10 mouse cellular contexts compared by ENCODE assay signal in the genomic region with DNA sequence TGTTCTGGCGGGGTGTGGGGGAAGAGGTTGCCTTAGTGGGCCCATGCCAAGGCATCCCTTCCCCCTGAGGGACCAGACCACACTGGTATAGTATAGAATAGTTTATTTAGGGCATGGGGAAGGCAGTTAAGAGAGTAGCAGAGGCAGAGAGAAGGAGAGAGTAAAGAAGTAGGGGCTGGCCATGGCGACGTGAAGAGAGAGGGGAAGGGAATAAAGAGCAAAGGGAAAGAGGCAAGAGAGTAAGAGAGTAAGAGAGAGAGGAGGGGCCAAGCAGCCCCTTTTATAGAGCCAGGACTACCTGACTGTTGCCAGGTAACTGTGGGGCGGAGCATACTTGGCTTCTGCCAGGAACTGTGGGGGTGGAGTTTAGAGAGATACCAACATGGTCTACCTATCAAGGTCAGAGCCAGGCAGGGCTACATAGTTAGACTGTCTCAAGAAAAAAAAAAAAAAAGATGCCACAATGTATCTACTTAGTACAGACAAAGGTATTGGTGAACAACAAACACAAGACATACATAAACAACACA. TPM values are rescaled to one million over a fixed set of nuclear protein-coding genes. Genes with fewer than 3 reads are reported as not detected.
DNase-seq lines count a peak whose midpoint lies in the region; ATAC-seq and TF ChIP-seq lines count a peak whose summit lies in the region.
"Had no signal": no experiment of that assay in that cellular context is flagged by ENCODE, and none has a peak within 500 bp of the region (broad histone marks: within the 10 kb centered on the region; RNA-seq: fewer than 3 reads in every experiment).

No protein-coding gene starts in this region.

- intact Hi-C loops in heart, postnatal 10 days (cut with DNase I), result no loop called here

- no peaks in the 10 kb centered on the region; the same call in 1 of the 2 replicates for H3K4me1 ChIP-seq in kidney, adult 2 months (ENCODE audit: control insufficient read depth, insufficient read depth, low read length)
- peaks cover 17% of the 10 kb centered on the region for H3K4me1 ChIP-seq in liver, embryonic 15.5 days (replicated peaks)
- peaks cover 3% of the 10 kb centered on the region for H3K4me1 ChIP-seq in thymus, adult 2 months (replicated peaks; ENCODE audit: control insufficient read depth, insufficient read depth, low read length)

- H3K9ac ChIP-seq in liver, embryonic 15.5 days, result no peak overlapping the region

- peak; percentile 83 for DNase-seq in heart, adult 11 months
- DNase-seq in heart, postnatal 10 days, result no peak
- DNase-seq in R1 (ENCODE audit: low read depth, low spot score), result peak; percentile 94
- peak; percentile 39 for DNase-seq in kidney, adult 2 months
- no peak for DNase-seq in thymus, adult 2 months
- no peak for DNase-seq in layer of hippocampus, adult 9-10 months (ENCODE audit: low spot score)
- DNase-seq: adrenal gland, adult 8-10 months had no signal

- 81% methylated on average over 4 of the region's 4 CpGs for WGBS in kidney, adult 2 months
- WGBS in liver, embryonic 15.5 days (ENCODE audit: insufficient replicate concordance), result 72% methylated on average over 4 of the region's 4 CpGs
- 89% methylated on average over 4 of the region's 4 CpGs for WGBS in thymus, adult 2 months

- ATAC-seq in liver, embryonic 15.5 days (ENCODE audit: insufficient read depth), result no peak
- no peak for ATAC-seq in megakaryocyte-erythroid progenitor cell, adult 5-6 weeks (replicated peaks; ENCODE audit: low FRiP score, low TSS enrichment, poor library complexity, severe bottlenecking)

- TF ChIP-seq CTCF in kidney, adult 2 months (conservative IDR thresholded peaks at IDR 0.05; ENCODE audit: insufficient read depth, insufficient read length, low read depth, low read length), result no peak
- no peak for TF ChIP-seq CTCF in thymus, adult 2 months (IDR thresholded peaks at IDR 0.05; ENCODE audit: borderline replicate concordance, control insufficient read depth, extremely low read depth, insufficient read depth, low read length, poor library complexity)

- H3K4me3 ChIP-seq in kidney, adult 2 months (ENCODE audit: insufficient read depth, low read depth, low read length), result no peak overlapping the region
- peak overlapping the region; percentile 78; the same call in 1 of the 2 replicates for H3K4me3 ChIP-seq in liver, embryonic 15.5 days (replicated peaks)
- H3K4me3 ChIP-seq in thymus, adult 2 months (ENCODE audit: control insufficient read depth, insufficient read depth, low read length), result no peak overlapping the region

- no peaks in the 10 kb centered on the region for H3K27me3 ChIP-seq in kidney, adult 2 months (replicated peaks; ENCODE audit: control insufficient read depth, insufficient read depth, low read length)
- H3K27me3 ChIP-seq in liver, embryonic 15.5 days, result peaks cover 15% of the 10 kb centered on the region
- no peaks in the 10 kb centered on the region for H3K27me3 ChIP-seq in thymus, adult 2 months (ENCODE audit: control insufficient read depth, insufficient read depth, low read length)
- H3K27me3 ChIP-seq: neural tube, embryonic 12.5 days had no signal

- no peaks in the 10 kb centered on the region; the same call in 1 of the 2 replicates for H3K36me3 ChIP-seq in kidney, adult 2 months (ENCODE audit: control insufficient read depth, insufficient read depth, low read length)
- peaks cover 27% of the 10 kb centered on the region for H3K36me3 ChIP-seq in liver, embryonic 15.5 days (replicated peaks)
- peaks cover 22% of the 10 kb centered on the region for H3K36me3 ChIP-seq in thymus, adult 2 months (ENCODE audit: control insufficient read depth, insufficient read depth, low read length)

- no peaks in the 10 kb centered on the region for H3K9me3 ChIP-seq in liver, embryonic 15.5 days (replicated peaks)
- H3K9me3 ChIP-seq: neural tube, embryonic 12.5 days had no signal

- no peak for TF ChIP-seq POLR2A in kidney, adult 2 months (IDR thresholded peaks at IDR 0.05; ENCODE audit: low read depth, low read length)
- TF ChIP-seq POLR2A in thymus, adult 2 months (IDR thresholded peaks at IDR 0.05; ENCODE audit: control insufficient read depth, extremely low read depth, insufficient read depth, low read length, poor library complexity), result no peak

- H3K27ac ChIP-seq in kidney, adult 2 months (ENCODE audit: insufficient read depth, low read depth, low read length), result no peak overlapping the region
- no peak overlapping the region for H3K27ac ChIP-seq in liver, embryonic 15.5 days (replicated peaks)
- H3K27ac ChIP-seq in thymus, adult 2 months (ENCODE audit: control insufficient read depth, insufficient read depth, low read length), result no peak overlapping the region
- H3K27ac ChIP-seq: neural tube, embryonic 12.5 days had no signal

- H3K4me2 ChIP-seq in liver, embryonic 15.5 days, result no peak overlapping the region

RNA-seq across cellular contexts. Expression of gene B4galt7, which starts 7.7 kb away (rescaled TPM):
- total RNA-seq in heart, postnatal 10 days (2021), result 10 to 100 TPM; 11.2 to 12.2 TPM
- 15.0 and 15.7 TPM in 2 replicates for polyA plus RNA-seq in kidney, adult 2 months (2012; rRNA removed)
- polyA plus RNA-seq in liver, embryonic 15.5 days (2015; fragmentation: Nextera tagmentation; extraction: Ambion mirVana), result 5.9 and 6.9 TPM in 2 replicates
- polyA plus RNA-seq in thymus, adult 2 months (2012; rRNA removed), result 45.3 and 47.2 TPM in 2 replicates
- total RNA-seq in megakaryocyte-erythroid progenitor cell, adult 5-6 weeks (2014; fragmentation: Nextera tagmentation), result 8.2 and 9.4 TPM in 2 replicates
- total RNA-seq in megakaryocyte-erythroid progenitor cell, adult 5-6 weeks (2017), result 9.8 and 16.3 TPM in 2 replicates

RNA-seq across cellular contexts. Expression of gene Tmed9, which starts 18.5 kb away (rescaled TPM):
- total RNA-seq in heart, postnatal 10 days (2021), result 100 to 1,000 TPM; 104 to 106 TPM
- polyA plus RNA-seq in kidney, adult 2 months (2012; rRNA removed), result 74.0 and 92.5 TPM in 2 replicates
- 55.2 and 63.2 TPM in 2 replicates for polyA plus RNA-seq in liver, embryonic 15.5 days (2015; fragmentation: Nextera tagmentation; extraction: Ambion mirVana)
- polyA plus RNA-seq in thymus, adult 2 months (2012; rRNA removed), result 73.4 and 76.8 TPM in 2 replicates
- total RNA-seq in megakaryocyte-erythroid progenitor cell, adult 5-6 weeks (2014; fragmentation: Nextera tagmentation), result 65.7 and 68.8 TPM in 2 replicates
- 145 and 158 TPM in 2 replicates for total RNA-seq in megakaryocyte-erythroid progenitor cell, adult 5-6 weeks (2017)

RNA-seq across cellular contexts. Expression of gene Fam193b, which starts 21.1 kb away (rescaled TPM):
- total RNA-seq in heart, postnatal 10 days (2021), result 10 to 100 TPM; 22.8 to 24.2 TPM
- 85.6 and 102 TPM in 2 replicates for polyA plus RNA-seq in kidney, adult 2 months (2012; rRNA removed)
- 7.5 and 11.0 TPM in 2 replicates for polyA plus RNA-seq in liver, embryonic 15.5 days (2015; fragmentation: Nextera tagmentation; extraction: Ambion mirVana)
- 381 and 409 TPM in 2 replicates for polyA plus RNA-seq in thymus, adult 2 months (2012; rRNA removed)
- total RNA-seq in megakaryocyte-erythroid progenitor cell, adult 5-6 weeks (2014; fragmentation: Nextera tagmentation), result 49.7 and 72.9 TPM in 2 replicates
- 17.9 and 22.9 TPM in 2 replicates for total RNA-seq in megakaryocyte-erythroid progenitor cell, adult 5-6 weeks (2017)

RNA-seq across cellular contexts. Expression of gene Caml, which starts 30.8 kb away (rescaled TPM):
- 10 to 100 TPM; 14.5 to 18.0 TPM for total RNA-seq in heart, postnatal 10 days (2021)
- polyA plus RNA-seq in kidney, adult 2 months (2012; rRNA removed), result 21.4 and 26.6 TPM in 2 replicates
- 13.3 and 14.7 TPM in 2 replicates for polyA plus RNA-seq in liver, embryonic 15.5 days (2015; fragmentation: Nextera tagmentation; extraction: Ambion mirVana)
- 15.7 and 17.8 TPM in 2 replicates for polyA plus RNA-seq in thymus, adult 2 months (2012; rRNA removed)
- total RNA-seq in megakaryocyte-erythroid progenitor cell, adult 5-6 weeks (2014; fragmentation: Nextera tagmentation), result 60.6 and 73.2 TPM in 2 replicates
- 57.7 and 60.8 TPM in 2 replicates for total RNA-seq in megakaryocyte-erythroid progenitor cell, adult 5-6 weeks (2017)

RNA-seq across cellular contexts. Expression of gene Ddx46, which starts 42.8 kb away (rescaled TPM):
- 10 to 100 TPM; 29.8 to 33.5 TPM for total RNA-seq in heart, postnatal 10 days (2021)
- polyA plus RNA-seq in kidney, adult 2 months (2012; rRNA removed), result 12.3 and 13.0 TPM in 2 replicates
- 13.2 and 14.0 TPM in 2 replicates for polyA plus RNA-seq in liver, embryonic 15.5 days (2015; fragmentation: Nextera tagmentation; extraction: Ambion mirVana)
- polyA plus RNA-seq in thymus, adult 2 months (2012; rRNA removed), result 25.3 and 29.5 TPM in 2 replicates
- 87.1 and 100 TPM in 2 replicates for total RNA-seq in megakaryocyte-erythroid progenitor cell, adult 5-6 weeks (2014; fragmentation: Nextera tagmentation)
- total RNA-seq in megakaryocyte-erythroid progenitor cell, adult 5-6 weeks (2017), result 131 and 141 TPM in 2 replicates

Comparison
In these comparisons a context has a peak if more than half of its experiments do, and no peak if none do; other contexts are left out.
1. DNase-seq: peak in heart, adult 11 months (single experiment), R1 (single experiment) and kidney, adult 2 months (single experiment); none in heart, postnatal 10 days (0 of 2), thymus, adult 2 months (single experiment) and layer of hippocampus, adult 9-10 months (single experiment).